Mouse (Mus musculus): ENCODE measurements around the gene Foxn3. TPM values are rescaled to one million over a fixed set of nuclear protein-coding genes. Genes with fewer than 3 reads are reported as not detected.

Gene Foxn3
- polyA plus RNA-seq, 1 experiment from 2014 or later, result 69.1 TPM

DNA sequence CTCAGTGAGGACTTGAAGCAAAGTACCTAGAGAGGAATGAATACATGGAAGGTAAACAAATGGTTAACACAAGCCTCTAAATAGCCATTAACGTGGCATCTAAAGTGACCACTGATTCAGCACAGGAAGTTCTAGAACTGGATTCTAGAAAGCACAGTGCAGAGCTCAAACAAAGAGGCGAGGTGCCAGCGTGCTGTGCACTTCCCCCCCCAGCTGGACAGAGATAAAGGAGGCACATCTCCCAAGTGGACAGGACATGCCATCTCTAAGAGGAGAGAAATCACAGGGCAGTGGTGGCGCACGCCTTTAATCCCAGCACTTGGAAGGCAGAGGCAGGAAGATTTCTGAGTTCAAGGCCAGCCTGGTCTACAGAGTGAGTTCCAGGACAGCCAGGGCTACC lies 173.0 kb downstream of the Foxn3 start:
- H3K4me2 ChIP-seq, result no peak overlapping the region
- no peak overlapping the region for H3K4me3 ChIP-seq (ENCODE audit: low read depth, low read length)
- no peaks in the 10 kb centered on the region for H3K27me3 ChIP-seq (ENCODE audit: insufficient read depth, low read length)
- H3K27ac ChIP-seq (ENCODE audit: low read depth), result no peak overlapping the region
- peaks cover 4% of the 10 kb centered on the region; the same call in 1 of the 2 replicates for H3K4me1 ChIP-seq (ENCODE audit: insufficient read depth)
- no peak overlapping the region for H3K9ac ChIP-seq
- H3K36me3 ChIP-seq (ENCODE audit: insufficient read depth), result peaks cover 21% of the 10 kb centered on the region; the same call in 1 of the 2 replicates
- 66% methylated on average over 5 of the region's 5 CpGs for WGBS
- DNase-seq, result no peak
- no peak for TF ChIP-seq CTCF (IDR thresholded peaks at IDR 0.05; ENCODE audit: low read depth)
- H3K9me3 ChIP-seq (ENCODE audit: low read depth, low read length), result no peaks in the 10 kb centered on the region
- ATAC-seq (ENCODE audit: insufficient read depth), result no peak

DNA sequence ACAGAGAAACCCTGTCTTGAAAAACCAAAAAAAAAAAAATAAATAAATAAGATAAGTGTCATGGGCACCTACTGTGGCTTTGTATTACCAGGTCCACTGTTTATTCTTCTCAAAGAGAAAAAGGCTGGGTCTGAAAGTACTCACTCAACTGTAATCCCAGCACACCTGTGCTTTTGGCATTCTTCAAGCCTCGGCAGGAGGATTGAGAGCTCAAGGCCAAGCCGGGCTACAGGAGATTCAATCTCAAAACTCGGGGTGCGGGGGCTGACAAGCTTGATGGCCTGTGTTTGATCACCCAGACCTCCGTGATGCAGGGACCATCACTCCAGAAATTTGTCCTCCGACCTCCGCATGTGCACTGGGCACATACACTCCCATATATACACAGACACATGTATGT lies 174.1 kb downstream of the Foxn3 start:
- TF ChIP-seq CTCF (IDR thresholded peaks at IDR 0.05; ENCODE audit: low read depth), result no peak
- WGBS, result 86% methylated on average over 7 of the region's 7 CpGs
- peaks cover 4% of the 10 kb centered on the region; the same call in 1 of the 2 replicates for H3K4me1 ChIP-seq (ENCODE audit: insufficient read depth)

DNA sequence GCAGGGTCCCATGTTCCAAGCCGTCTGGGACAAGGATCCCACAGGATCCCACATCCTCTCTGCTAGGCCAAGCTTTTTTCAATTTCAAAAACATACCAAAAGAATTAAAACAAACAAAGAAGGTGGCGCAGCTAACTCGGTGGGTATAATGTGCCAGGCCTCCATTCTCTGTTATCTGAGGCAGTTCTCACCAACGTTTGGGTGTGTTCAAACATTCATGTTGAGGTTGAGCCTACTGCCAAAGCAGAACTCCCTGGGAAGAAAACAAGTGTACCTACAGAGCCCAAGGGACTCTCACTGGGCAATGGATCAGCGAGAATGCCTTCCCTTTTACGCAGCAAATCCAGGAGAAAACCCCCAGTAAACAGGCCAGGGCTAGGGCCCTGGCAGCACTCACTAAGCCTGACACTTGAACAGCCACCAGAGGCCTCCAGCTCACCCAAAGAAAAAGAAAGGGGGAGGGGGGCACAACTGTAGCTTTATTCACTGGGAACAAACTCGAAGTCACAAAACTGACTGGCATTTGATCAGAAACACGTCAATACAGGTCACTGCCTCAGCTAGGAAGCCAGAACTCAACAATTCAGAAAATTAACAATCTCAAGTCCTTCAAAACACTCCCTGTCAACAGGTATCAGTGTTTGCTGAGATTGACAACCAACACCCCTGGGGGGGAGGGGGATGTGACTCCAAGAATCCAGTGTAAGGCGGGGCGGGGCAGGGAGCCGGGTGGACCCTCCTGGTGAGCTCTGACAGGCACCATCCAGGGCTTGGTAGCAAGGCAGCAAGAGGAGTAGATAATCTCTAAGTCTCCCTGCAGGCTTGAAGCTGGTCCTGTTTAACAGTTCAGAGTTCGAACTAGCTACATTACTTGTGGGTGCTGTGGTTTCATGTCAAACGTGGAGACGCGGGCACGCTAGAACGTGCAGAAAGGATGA lies 177.2 kb downstream of the Foxn3 start:
- DNase-seq (no peak), ATAC-seq (ENCODE audit: insufficient read depth) (no peak)
- Histone ChIP-seq H3K4me1 (ENCODE audit: insufficient read depth) (peaks cover 3% of the 10 kb centered on the region; the same call in 1 of the 2 replicates), H3K36me3 (ENCODE audit: insufficient read depth) (peaks cover 25% of the 10 kb centered on the region; the same call in 1 of the 2 replicates), H3K27me3 (ENCODE audit: insufficient read depth, low read length) (no peaks in the 10 kb centered on the region), H3K4me2 (no peak overlapping the region), H3K4me3 (ENCODE audit: low read depth, low read length) (no peak overlapping the region), H3K9me3 (ENCODE audit: low read depth, low read length) (no peaks in the 10 kb centered on the region), H3K27ac (ENCODE audit: low read depth) (no peak overlapping the region), H3K9ac (no peak overlapping the region)
- WGBS, result 65% methylated on average over 17 of the region's 17 CpGs
- no peak for TF ChIP-seq CTCF (IDR thresholded peaks at IDR 0.05; ENCODE audit: low read depth)

More for the DNA sequence above, 174.1 kb downstream of the Foxn3 start:
- Histone ChIP-seq H3K9me3 (ENCODE audit: low read depth, low read length) (no peaks in the 10 kb centered on the region), H3K36me3 (ENCODE audit: insufficient read depth) (peaks cover 21% of the 10 kb centered on the region; the same call in 1 of the 2 replicates), H3K4me2 (no peak overlapping the region), H3K9ac (no peak overlapping the region), H3K27ac (ENCODE audit: low read depth) (no peak overlapping the region), H3K4me3 (ENCODE audit: low read depth, low read length) (no peak overlapping the region), H3K27me3 (ENCODE audit: insufficient read depth, low read length) (no peaks in the 10 kb centered on the region)
- DNase-seq (no peak), ATAC-seq (ENCODE audit: insufficient read depth) (no peak)

DNA sequence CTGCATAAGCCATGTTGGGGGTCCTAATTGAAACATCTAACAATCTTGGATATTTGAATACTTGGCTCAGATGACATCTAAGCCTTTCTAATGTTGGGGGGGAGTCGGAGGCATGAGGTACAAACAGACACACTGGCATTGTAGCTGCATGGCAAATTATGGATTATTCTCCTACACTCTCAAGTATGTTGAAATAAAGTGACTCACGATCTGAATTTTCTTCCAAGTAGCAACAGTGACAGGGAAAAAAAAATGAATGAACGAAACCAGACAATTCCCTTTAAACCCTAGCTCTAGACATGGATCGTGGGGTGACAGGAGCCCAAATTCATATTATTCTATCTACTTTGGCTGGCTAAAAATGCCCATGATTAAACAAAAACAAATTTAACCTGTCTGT lies 178.3 kb downstream of the Foxn3 start:
- WGBS, result 82% methylated on average over 4 of the region's 4 CpGs
- Histone ChIP-seq H3K4me3 (ENCODE audit: low read depth, low read length) (no peak overlapping the region), H3K27me3 (ENCODE audit: insufficient read depth, low read length) (no peaks in the 10 kb centered on the region), H3K36me3 (ENCODE audit: insufficient read depth) (peaks cover 25% of the 10 kb centered on the region; the same call in 1 of the 2 replicates), H3K27ac (ENCODE audit: low read depth) (no peak overlapping the region), H3K9me3 (ENCODE audit: low read depth, low read length) (no peaks in the 10 kb centered on the region), H3K4me2 (no peak overlapping the region), H3K9ac (no peak overlapping the region), H3K4me1 (ENCODE audit: insufficient read depth) (no peaks in the 10 kb centered on the region)
- no peak for TF ChIP-seq CTCF (IDR thresholded peaks at IDR 0.05; ENCODE audit: low read depth)
- DNase-seq (no peak), ATAC-seq (ENCODE audit: insufficient read depth) (no peak)

DNA sequence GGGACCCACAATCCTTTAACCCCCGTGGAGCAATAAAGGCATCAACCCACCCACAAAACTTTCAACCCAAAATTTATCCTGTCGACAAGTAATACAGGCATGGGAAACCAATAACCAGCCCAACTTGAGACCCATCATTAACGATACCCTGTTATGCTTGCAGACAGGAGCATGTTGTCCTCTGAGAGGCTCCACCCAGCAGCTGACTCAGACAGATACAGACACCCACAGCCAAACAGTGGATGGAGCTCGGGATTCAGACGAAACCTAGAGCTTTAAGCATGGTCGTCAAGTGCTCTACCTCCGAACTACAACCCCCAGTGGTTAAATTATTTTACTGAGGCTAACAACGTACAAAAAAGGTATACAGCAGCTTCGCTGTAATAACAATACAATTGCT lies 182.1 kb downstream of the Foxn3 start:
- DNase-seq (no peak), ATAC-seq (ENCODE audit: insufficient read depth) (no peak)
- H3K4me3 ChIP-seq (ENCODE audit: low read depth, low read length), result no peak overlapping the region
- TF ChIP-seq CTCF (IDR thresholded peaks at IDR 0.05; ENCODE audit: low read depth), result no peak
- H3K4me1 ChIP-seq (ENCODE audit: insufficient read depth), result peaks cover 4% of the 10 kb centered on the region; the same call in 1 of the 2 replicates
- H3K36me3 ChIP-seq (ENCODE audit: insufficient read depth), result peaks cover 16% of the 10 kb centered on the region; the same call in 1 of the 2 replicates
- 84% methylated on average over 9 of the region's 9 CpGs for WGBS
- H3K9ac ChIP-seq, result no peak overlapping the region
- H3K4me2 ChIP-seq, result no peak overlapping the region
- H3K9me3 ChIP-seq (ENCODE audit: low read depth, low read length), result no peaks in the 10 kb centered on the region
- H3K27me3 ChIP-seq (ENCODE audit: insufficient read depth, low read length), result no peaks in the 10 kb centered on the region
- no peak overlapping the region for H3K27ac ChIP-seq (ENCODE audit: low read depth)

DNA sequence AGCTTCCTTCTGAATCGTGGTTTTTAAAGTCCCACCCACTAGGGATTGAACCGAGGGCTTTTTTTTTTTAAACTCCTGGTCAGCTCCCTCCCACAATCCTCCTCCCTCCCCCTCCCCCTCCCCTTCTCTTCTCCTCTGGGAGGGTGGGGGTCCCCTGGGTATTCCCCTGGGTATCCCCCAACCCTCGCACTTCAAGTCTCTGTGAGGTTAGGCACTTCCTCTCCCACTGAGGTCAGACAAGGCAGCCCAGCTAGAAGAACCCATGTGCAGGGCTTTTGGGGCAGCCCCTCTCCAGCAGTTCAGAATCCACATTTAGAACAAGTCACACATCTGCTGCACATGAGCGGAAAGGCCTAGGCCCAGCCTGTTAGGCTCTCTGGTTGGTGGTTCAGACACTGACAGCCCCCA lies 182.5 kb downstream of the Foxn3 start:
- Histone ChIP-seq H3K9me3 (ENCODE audit: low read depth, low read length) (no peaks in the 10 kb centered on the region), H3K4me3 (ENCODE audit: low read depth, low read length) (no peak overlapping the region), H3K36me3 (ENCODE audit: insufficient read depth) (peaks cover 11% of the 10 kb centered on the region; the same call in 1 of the 2 replicates), H3K4me1 (ENCODE audit: insufficient read depth) (peaks cover 4% of the 10 kb centered on the region; the same call in 1 of the 2 replicates), H3K27me3 (ENCODE audit: insufficient read depth, low read length) (no peaks in the 10 kb centered on the region), H3K9ac (no peak overlapping the region), H3K4me2 (no peak overlapping the region), H3K27ac (ENCODE audit: low read depth) (no peak overlapping the region)
- 66% methylated on average over 4 of the region's 4 CpGs for WGBS
- ATAC-seq (ENCODE audit: insufficient read depth) (no peak), DNase-seq (no peak)
- TF ChIP-seq CTCF (IDR thresholded peaks at IDR 0.05; ENCODE audit: low read depth), result no peak

DNA sequence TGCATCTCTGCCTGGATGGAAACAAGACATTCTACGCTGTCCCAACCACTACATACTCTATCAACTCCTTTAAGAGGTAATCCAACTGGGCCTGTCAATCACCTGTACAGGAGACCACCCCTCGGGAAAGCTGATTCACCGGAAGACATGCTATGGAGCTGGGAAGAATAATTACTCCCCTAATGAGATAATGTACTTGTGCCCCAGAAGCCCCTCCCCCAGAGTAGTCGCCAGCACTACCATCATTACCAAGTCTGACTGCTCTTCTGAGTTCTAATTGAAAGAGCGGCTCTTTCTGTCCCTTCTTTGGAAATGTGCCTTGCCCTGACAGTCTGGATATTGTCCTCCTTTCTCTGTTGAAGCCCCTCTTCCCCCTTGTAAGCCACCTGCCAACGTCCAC lies 183.3 kb downstream of the Foxn3 start:
- Histone ChIP-seq H3K4me3 (ENCODE audit: low read depth, low read length) (no peak overlapping the region), H3K4me1 (ENCODE audit: insufficient read depth) (peaks cover 4% of the 10 kb centered on the region; the same call in 1 of the 2 replicates), H3K27me3 (ENCODE audit: insufficient read depth, low read length) (no peaks in the 10 kb centered on the region), H3K4me2 (no peak overlapping the region), H3K9me3 (ENCODE audit: low read depth, low read length) (no peaks in the 10 kb centered on the region), H3K9ac (no peak overlapping the region), H3K27ac (ENCODE audit: low read depth) (no peak overlapping the region), H3K36me3 (ENCODE audit: insufficient read depth) (peaks cover 8% of the 10 kb centered on the region; the same call in 1 of the 2 replicates)
- 73% methylated on average over 6 of the region's 6 CpGs for WGBS
- no peak for TF ChIP-seq CTCF (IDR thresholded peaks at IDR 0.05; ENCODE audit: low read depth)
- ATAC-seq (ENCODE audit: insufficient read depth), result no peak
- no peak for DNase-seq
